Mouse (Mus musculus) embryonic facial prominence, embryonic 13.5 days (tissue): ENCODE measurements around the gene 9830107B12Rik. TPM values are rescaled to one million over a fixed set of nuclear protein-coding genes. Genes with fewer than 3 reads are reported as not detected.

Source experiments
- ATAC-seq: fragments of 200-750 bp; cut with Nextera tagmentation; 2 replicates; pipeline ENCODE4 v1.8.0; 2017; ENCODE audit warnings: low read depth; ENCODE audit not compliant: insufficient number of reproducible peaks, insufficient read depth, low FRiP score, low TSS enrichment
- H3K27ac ChIP-seq: fragments of 300-500 bp; sonication (generic); 2 replicates; pipeline ENCODE4 v1.5.1; 2015; ENCODE audit warnings: moderate library complexity, mild to moderate bottlenecking, inconsistent platforms
- H3K27me3 ChIP-seq: fragments of 300-500 bp; sonication (generic); 2 replicates; pipeline ENCODE4 v1.6.1; 2015; ENCODE audit warnings: mild to moderate bottlenecking, inconsistent platforms
- H3K36me3 ChIP-seq: fragments of 300-500 bp; sonication (generic); 2 replicates; pipeline ENCODE4 v1.6.1; 2015; ENCODE audit warnings: mild to moderate bottlenecking, inconsistent platforms
- H3K4me1 ChIP-seq: fragments of 300-500 bp; sonication (generic); 2 replicates; pipeline ENCODE4 v1.6.1; 2015; ENCODE audit warnings: inconsistent platforms
- H3K4me2 ChIP-seq: fragments of 300-500 bp; sonication (generic); 2 replicates; pipeline ENCODE4 v1.6.1; 2015; ENCODE audit warnings: moderate library complexity, mild to moderate bottlenecking, inconsistent platforms
- H3K4me3 ChIP-seq: fragments of 300-500 bp; sonication (generic); 2 replicates; pipeline ENCODE4 v1.5.1; 2015; ENCODE audit warnings: mild to moderate bottlenecking, inconsistent platforms
- H3K9ac ChIP-seq: fragments of 300-500 bp; sonication (generic); 2 replicates; pipeline ENCODE4 v1.6.1; 2015; ENCODE audit warnings: mild to moderate bottlenecking, inconsistent platforms
- H3K9me3 ChIP-seq: fragments of 300-500 bp; sonication (generic); 2 replicates; pipeline ENCODE4 v1.6.1; 2016; ENCODE audit warnings: inconsistent platforms
- WGBS: fragments of 180-500 bp; shearing (Covaris S2); methylation state at CpG from one replicate; pipeline ENCODE4 v1.1.7; 2015; ENCODE audit warnings: mixed read lengths; 5-methylcytosine and 5-hydroxymethylcytosine counted together
- polyA plus RNA-seq: library from polyadenylated mRNA; unstranded; fragments of >200 nt; fragmentation: Nextera tagmentation; extraction: Ambion mirVana; gene quantifications from 2 replicates; pipeline ENCODE4 v1.2.1, GENCODE M21; 2015

Gene 9830107B12Rik
- polyA plus RNA-seq, 1 experiment from 2014 or later, result not detected

- Histone ChIP-seq H3K4me3 (no peak overlapping the region), H3K36me3 (no peaks in the 10 kb centered on the region), H3K4me1 (peaks cover 14% of the 10 kb centered on the region), H3K27me3 (peaks cover 19% of the 10 kb centered on the region), H3K9me3 (no peaks in the 10 kb centered on the region), H3K27ac (no peak overlapping the region), H3K4me2 (no peak overlapping the region), H3K9ac (no peak overlapping the region)
- no peak for ATAC-seq
- 72% methylated on average over 12 of the region's 12 CpGs for WGBS
Measured at GRCm38 (mm10) chr17:48090305-48090704, 55.8 kb downstream of the 9830107B12Rik start.

GRCm38 (mm10) chr17:48089446-48089845, 56.6 kb downstream of the 9830107B12Rik start:
- Histone ChIP-seq H3K27me3 (peaks cover 10% of the 10 kb centered on the region), H3K36me3 (no peaks in the 10 kb centered on the region), H3K4me2 (no peak overlapping the region), H3K9ac (no peak overlapping the region), H3K9me3 (no peaks in the 10 kb centered on the region), H3K4me1 (peaks cover 5% of the 10 kb centered on the region), H3K4me3 (no peak overlapping the region), H3K27ac (no peak overlapping the region)
- 76% methylated on average over 2 of the region's 2 CpGs for WGBS
- no peak for ATAC-seq

- no peak within 1 kb of the TSS for H3K27ac ChIP-seq
- no peak within 1 kb of the TSS for H3K9ac ChIP-seq
- H3K36me3 ChIP-seq, result no peaks in the 10 kb centered on the region
- H3K4me2 ChIP-seq, result no peak within 1 kb of the TSS
- peaks cover 3% of the 10 kb centered on the region for H3K4me1 ChIP-seq
- no peak for ATAC-seq
- H3K27me3 ChIP-seq, result peaks cover 6% of the 10 kb centered on the region
- no peak within 1 kb of the TSS for H3K4me3 ChIP-seq
- H3K9me3 ChIP-seq, result no peaks in the 10 kb centered on the region
Measured at GRCm38 (mm10) chr17:48089019-48089418, 57.0 kb downstream of the 9830107B12Rik start, which contains the start of gene 1700067P10Rik. 1700067P10Rik (plus strand) TSS chr17:48089319.

- WGBS, result 34% methylated on average over 3 of the region's 3 CpGs
- ATAC-seq, result no peak
Measured at GRCm38 (mm10) chr17:48080626-48081025, 65.4 kb downstream of the 9830107B12Rik start.

More at GRCm38 (mm10) chr17:48080626-48081025, 65.4 kb downstream of the 9830107B12Rik start:
- no peak overlapping the region for H3K4me2 ChIP-seq
- H3K36me3 ChIP-seq, result no peaks in the 10 kb centered on the region
- no peak overlapping the region for H3K27ac ChIP-seq
- no peaks in the 10 kb centered on the region for H3K9me3 ChIP-seq
- H3K4me1 ChIP-seq, result peaks cover 4% of the 10 kb centered on the region; the same call in 1 of the 2 replicates
- no peak overlapping the region for H3K4me3 ChIP-seq
- no peak overlapping the region for H3K9ac ChIP-seq
- no peaks in the 10 kb centered on the region for H3K27me3 ChIP-seq

Other genes starting within 250 kb of the 9830107B12Rik start
- gene Foxp4, start 221.6 kb downstream of the 9830107B12Rik start, polyA plus RNA-seq, result 18.9 and 19.8 TPM in 2 replicates
- gene 1700122O11Rik, start 108.0 kb downstream of the 9830107B12Rik start, polyA plus RNA-seq, result not detected in 2 replicates
- gene 1700067P10Rik, start 56.9 kb downstream of the 9830107B12Rik start, polyA plus RNA-seq, result not detected in 2 replicates
- not detected in 2 replicates for gene A530064D06Rik, start 21.0 kb upstream of the 9830107B12Rik start, polyA plus RNA-seq
- gene Trem1, start 86.5 kb upstream of the 9830107B12Rik start, polyA plus RNA-seq, result 0.13 TPM in 1 of 2 replicates, not detected in the other
- not detected in 2 replicates for gene Trem3, start 101.5 kb upstream of the 9830107B12Rik start, polyA plus RNA-seq
- 0.15 and 0.41 TPM in 2 replicates for gene Treml4, start 118.0 kb upstream of the 9830107B12Rik start, polyA plus RNA-seq
- gene Treml2, start 153.2 kb upstream of the 9830107B12Rik start, polyA plus RNA-seq, result 0.28 and 0.39 TPM in 2 replicates
- 0.12 TPM in 1 of 2 replicates, not detected in the other for gene B430306N03Rik, start 169.9 kb upstream of the 9830107B12Rik start, polyA plus RNA-seq
- gene Trem2, start 200.1 kb upstream of the 9830107B12Rik start, polyA plus RNA-seq, result 2.9 and 3.7 TPM in 2 replicates
- gene Treml1, start 213.6 kb upstream of the 9830107B12Rik start, polyA plus RNA-seq, result 1.1 and 1.2 TPM in 2 replicates